Mouse (Mus musculus) bone marrow, adult 2 months (tissue): ENCODE measurements around the gene Olfr316. TPM values are rescaled to one million over a fixed set of nuclear protein-coding genes. Genes with fewer than 3 reads are reported as not detected.

ENCODE experiments used
- H3K27ac ChIP-seq: fragments of 200-500 bp; 2 replicates; pipeline ENCODE4 v1.5.1; 2012; ENCODE audit warnings: low read depth, mild to moderate bottlenecking, control low read depth, inconsistent platforms, low read length; ENCODE audit not compliant: control insufficient read depth, poor library complexity, insufficient read depth
- H3K4me1 ChIP-seq: fragments of 200-500 bp; 2 replicates; pipeline ENCODE4 v1.6.1; 2011; ENCODE audit warnings: low read length; ENCODE audit not compliant: control insufficient read depth, insufficient read depth
- H3K4me3 ChIP-seq: fragments of 200-500 bp; replicated peaks from 2 replicates; pipeline ENCODE3; 2011; ENCODE audit warnings: mild to moderate bottlenecking, low read depth, low read length, control low read depth; ENCODE audit not compliant: control insufficient read depth
- CTCF ChIP-seq: fragments of 200-500 bp; IDR thresholded peaks from 2 replicates; pipeline ENCODE4 v1.5.1; 2011; ENCODE audit warnings: low read length, control low read depth; ENCODE audit not compliant: control insufficient read depth, insufficient read depth
- POLR2A ChIP-seq: fragments of 200-500 bp; IDR thresholded peaks from 2 replicates; pipeline ENCODE4 v1.6.1; 2011; ENCODE audit warnings: low read depth, mild to moderate bottlenecking, control low read depth, low read length, borderline replicate concordance; ENCODE audit not compliant: control insufficient read depth
- WGBS: fragments of 180-500 bp; shearing (Covaris S2); methylation state at CpG from one replicate; pipeline ENCODE4 v1.1.7; 2018; 5-methylcytosine and 5-hydroxymethylcytosine counted together
- polyA plus RNA-seq: library from polyadenylated mRNA; stranded (reverse); fragments of >200 nt; gene quantifications from 2 replicates; pipeline ENCODE4 v1.2.4, GENCODE M21; 2011; ENCODE audit warnings: low replicate concordance; ENCODE audit not compliant: missing spikeins, insufficient read depth, insufficient read length

Gene Olfr316
- polyA plus RNA-seq, 1 experiment = not detected

- 62% methylated on average over 2 of the region's 2 CpGs for WGBS
- no peak for TF ChIP-seq POLR2A
- no peak for TF ChIP-seq CTCF
- no peak overlapping the region for H3K27ac ChIP-seq
- H3K4me1 ChIP-seq = no peaks in the 10 kb centered on the region
- H3K4me3 ChIP-seq = no peak overlapping the region
Measured at GRCm38 (mm10) chr11:58795856-58796255, 43.3 kb downstream of the Olfr316 start.

- no peaks in the 10 kb centered on the region for H3K4me1 ChIP-seq
- no peak overlapping the region for H3K27ac ChIP-seq
- 78% methylated on average over 7 of the region's 7 CpGs for WGBS
- TF ChIP-seq CTCF (no peak), POLR2A (no peak)
- no peak overlapping the region for H3K4me3 ChIP-seq
Measured at GRCm38 (mm10) chr11:58796850-58797249, 44.3 kb downstream of the Olfr316 start.

- no peak for TF ChIP-seq POLR2A
- Histone ChIP-seq H3K27ac (no peak overlapping the region), H3K4me1 (no peaks in the 10 kb centered on the region), H3K4me3 (no peak overlapping the region)
- 47% methylated on average over 5 of the region's 5 CpGs for WGBS
Measured at GRCm38 (mm10) chr11:58799747-58800146, 47.2 kb downstream of the Olfr316 start.

- 39% methylated on average over 14 of the region's 14 CpGs for WGBS
- Histone ChIP-seq H3K4me3 (no peak within 1 kb of the TSS), H3K27ac (no peak within 1 kb of the TSS), H3K4me1 (no peaks in the 10 kb centered on the region)
- TF ChIP-seq CTCF (no peak), POLR2A (no peak)
Measured at GRCm38 (mm10) chr11:58801558-58802228, 49.2 kb downstream of the Olfr316 start, which contains the start of gene Fam183b. Fam183b (minus strand) TSS chr11:58801960.

- Histone ChIP-seq H3K4me3 (no peak overlapping the region), H3K4me1 (no peaks in the 10 kb centered on the region), H3K27ac (no peak overlapping the region)
- 76% methylated on average over 4 of the region's 4 CpGs for WGBS
- TF ChIP-seq POLR2A = no peak
- TF ChIP-seq CTCF = no peak
Measured at GRCm38 (mm10) chr11:58803871-58804270, 51.3 kb downstream of the Olfr316 start.

GRCm38 (mm10) chr11:58804393-58804792 is 51.9 kb downstream of the Olfr316 start:
- WGBS = 92% methylated on average over 2 of the region's 2 CpGs
- Histone ChIP-seq H3K27ac (no peak overlapping the region; the same call in 1 of the 2 replicates), H3K4me3 (no peak overlapping the region), H3K4me1 (no peaks in the 10 kb centered on the region)
- TF ChIP-seq POLR2A (no peak), CTCF (no peak)

Other genes starting within 250 kb of the Olfr316 start
- gene Olfr330, start 217.9 kb upstream of the Olfr316 start, polyA plus RNA-seq = not detected in 2 replicates
- not detected in 2 replicates for gene Olfr329-ps, start 206.3 kb upstream of the Olfr316 start, polyA plus RNA-seq
- gene Olfr328, start 197.1 kb upstream of the Olfr316 start, polyA plus RNA-seq = not detected in 2 replicates
- not detected in 2 replicates for gene Olfr224, start 182.2 kb upstream of the Olfr316 start, polyA plus RNA-seq
- gene Olfr325, start 175.0 kb upstream of the Olfr316 start, polyA plus RNA-seq = not detected in 2 replicates
- gene Olfr324, start 157.6 kb upstream of the Olfr316 start, polyA plus RNA-seq = not detected in 2 replicates
- not detected in 2 replicates for gene 2210407C18Rik, start 136.7 kb upstream of the Olfr316 start, polyA plus RNA-seq
- gene Olfr323, start 122.2 kb upstream of the Olfr316 start, polyA plus RNA-seq = not detected in 2 replicates
- gene Trim58, start 112.3 kb upstream of the Olfr316 start, polyA plus RNA-seq = 24.8 and 27.5 TPM in 2 replicates
- 0.77 TPM in 1 of 2 replicates, not detected in the other for gene Olfr322, start 94.0 kb upstream of the Olfr316 start, polyA plus RNA-seq
- gene Olfr320, start 71.6 kb upstream of the Olfr316 start, polyA plus RNA-seq = not detected in 2 replicates
- not detected in 2 replicates for gene Olfr319, start 53.6 kb upstream of the Olfr316 start, polyA plus RNA-seq
- not detected in 2 replicates for gene Olfr318, start 28.7 kb upstream of the Olfr316 start, polyA plus RNA-seq
- gene Olfr317, start 13.5 kb upstream of the Olfr316 start, polyA plus RNA-seq = not detected in 2 replicates
- gene Olfr315, start 20.5 kb downstream of the Olfr316 start, polyA plus RNA-seq = not detected in 2 replicates
- gene Olfr314, start 30.2 kb downstream of the Olfr316 start, polyA plus RNA-seq = not detected in 2 replicates
- not detected in 2 replicates for gene Fam183b, start 49.2 kb downstream of the Olfr316 start, polyA plus RNA-seq
- gene Olfr313, start 62.3 kb downstream of the Olfr316 start, polyA plus RNA-seq = not detected in 2 replicates
- gene Olfr312, start 76.5 kb downstream of the Olfr316 start, polyA plus RNA-seq = not detected in 2 replicates
- not detected in 2 replicates for gene Olfr311, start 86.5 kb downstream of the Olfr316 start, polyA plus RNA-seq
- 1.4 and 1.6 TPM in 2 replicates for gene Gm12258, start 94.4 kb downstream of the Olfr316 start, polyA plus RNA-seq
- gene 2810021J22Rik, start 114.5 kb downstream of the Olfr316 start, polyA plus RNA-seq = 1.3 and 5.5 TPM in 2 replicates
- gene Zfp39, start 151.5 kb downstream of the Olfr316 start, polyA plus RNA-seq = 8.4 and 10.2 TPM in 2 replicates
- 65.1 and 93.5 TPM in 2 replicates for gene Btnl10, start 165.2 kb downstream of the Olfr316 start, polyA plus RNA-seq
- gene Rnf187, start 186.2 kb downstream of the Olfr316 start, polyA plus RNA-seq = 108 and 135 TPM in 2 replicates
- gene Hist3h2ba, start 196.2 kb downstream of the Olfr316 start, polyA plus RNA-seq = 18.8 and 22.9 TPM in 2 replicates
- gene Hist3h2a, start 202.0 kb downstream of the Olfr316 start, polyA plus RNA-seq = 22.9 and 25.6 TPM in 2 replicates
- gene Trim17, start 202.0 kb downstream of the Olfr316 start, polyA plus RNA-seq = 0.29 TPM in 1 of 2 replicates, not detected in the other
- gene Trim11, start 225.4 kb downstream of the Olfr316 start, polyA plus RNA-seq = 37.2 and 67.8 TPM in 2 replicates